Mouse (Mus musculus): ENCODE results near the gene Cebpb. TPM values are rescaled to one million over a fixed set of nuclear protein-coding genes. Genes with fewer than 3 reads are reported as not detected.
A peak's percentile ranks its signal among the peaks of the same experiment; 100 is the strongest.
"Not testable (repeated sequence)": the region's sequence is repeated elsewhere in the genome, so short reads cannot be mapped to it uniquely, and the experiment has no call there.

Gene Cebpb
- 100 to 1,000 TPM in 3 of 4 experiments, 10 to 100 TPM in 1; 91.8 to 623 (median 239) TPM for total RNA-seq (2022)

DNA sequence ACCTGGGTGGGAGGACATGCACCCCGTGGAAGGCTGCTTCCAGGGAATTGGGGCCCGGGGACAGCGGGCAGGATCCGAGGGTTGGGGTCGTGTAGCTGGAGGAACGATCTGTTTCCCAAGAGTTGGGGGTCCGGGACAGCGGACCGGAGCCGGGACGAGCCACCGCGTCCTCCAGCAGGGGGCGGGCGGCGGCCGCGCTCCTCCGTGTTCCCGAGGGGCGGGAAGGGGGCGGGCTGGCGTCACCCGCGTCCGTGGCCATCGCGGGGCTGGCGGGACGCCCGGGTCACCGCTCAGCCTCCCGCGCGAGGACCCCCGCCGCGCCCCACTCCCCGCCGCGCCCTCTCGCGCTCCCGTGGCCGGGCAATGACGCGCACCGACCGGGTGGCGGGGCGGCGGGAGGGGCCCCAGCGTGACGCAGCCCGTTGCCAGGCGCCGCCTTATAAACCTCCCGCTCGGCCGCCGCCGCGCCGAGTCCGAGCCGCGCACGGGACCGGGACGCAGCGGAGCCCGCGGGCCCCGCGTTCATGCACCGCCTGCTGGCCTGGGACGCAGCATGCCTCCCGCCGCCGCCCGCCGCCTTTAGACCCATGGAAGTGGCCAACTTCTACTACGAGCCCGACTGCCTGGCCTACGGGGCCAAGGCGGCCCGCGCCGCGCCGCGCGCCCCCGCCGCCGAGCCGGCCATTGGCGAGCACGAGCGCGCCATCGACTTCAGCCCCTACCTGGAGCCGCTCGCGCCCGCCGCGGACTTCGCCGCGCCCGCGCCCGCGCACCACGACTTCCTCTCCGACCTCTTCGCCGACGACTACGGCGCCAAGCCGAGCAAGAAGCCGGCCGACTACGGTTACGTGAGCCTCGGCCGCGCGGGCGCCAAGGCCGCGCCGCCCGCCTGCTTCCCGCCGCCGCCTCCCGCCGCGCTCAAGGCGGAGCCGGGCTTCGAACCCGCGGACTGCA, at the start of gene Cebpb:
Gene Cebpb (plus strand): TSS at position 418 of the 954 bp plus-strand sequence.
- peak; percentile 86 for DNase-seq

DNA sequence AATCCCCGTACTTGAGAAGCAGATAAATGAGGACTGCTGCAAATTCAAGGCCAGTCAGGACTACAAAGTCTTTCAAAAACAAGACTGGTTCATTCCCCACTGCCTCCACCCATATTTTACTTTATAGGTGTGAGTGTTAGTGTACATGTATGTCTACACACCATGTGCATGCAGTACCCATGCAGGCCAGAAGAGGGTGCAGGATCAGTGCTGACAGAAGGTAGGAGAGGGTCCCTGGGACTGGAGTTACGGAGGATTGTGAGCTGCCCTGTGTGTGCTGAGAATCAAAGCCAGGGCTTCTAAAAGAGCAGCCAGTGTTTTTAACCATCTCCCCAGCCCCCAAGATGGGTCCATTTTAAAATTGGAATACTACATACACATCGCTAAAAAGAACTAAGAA, 48.4 kb upstream of the Cebpb start:
- no peak for DNase-seq

DNA sequence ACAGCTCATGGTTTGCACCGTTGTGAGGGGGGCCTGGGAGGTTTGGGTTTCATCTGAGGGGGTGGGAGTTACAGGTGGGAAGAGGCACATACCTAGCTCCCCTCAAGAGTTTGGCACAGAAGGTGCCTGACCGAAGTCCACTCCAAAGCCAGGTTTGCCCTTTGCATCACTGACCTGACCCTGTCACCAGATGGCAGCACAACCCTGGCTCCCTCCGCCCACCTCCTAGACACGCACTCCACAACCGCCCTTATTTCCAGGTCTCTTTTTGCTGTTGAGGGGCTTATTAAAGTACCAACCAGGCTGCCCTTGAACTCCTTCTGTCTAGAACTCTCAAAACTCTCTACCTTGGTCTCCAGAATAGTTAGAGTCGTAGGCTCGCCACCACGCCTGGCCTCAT, 47.4 kb upstream of the Cebpb start:
- DNase-seq = no peak

DNA sequence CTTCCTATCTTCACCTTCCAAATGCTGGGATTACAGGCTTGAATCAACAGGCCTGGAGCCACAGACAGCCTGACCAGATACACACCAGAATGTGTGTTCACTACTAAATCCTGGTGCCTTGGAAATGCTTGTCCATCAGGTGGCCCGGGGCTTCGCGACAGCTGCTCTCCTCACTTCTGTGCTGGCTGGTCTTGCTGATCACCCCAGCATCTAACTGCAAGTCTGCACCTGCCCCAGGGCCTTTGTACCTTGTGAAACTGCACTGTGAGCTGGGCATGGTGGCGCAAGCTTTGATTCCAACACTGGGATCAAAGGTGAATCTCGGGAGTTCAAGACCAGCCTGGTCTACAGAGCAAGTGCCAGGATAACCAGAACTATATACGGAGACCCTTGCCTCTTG, 46.6 kb upstream of the Cebpb start:
- no peak for DNase-seq

DNA sequence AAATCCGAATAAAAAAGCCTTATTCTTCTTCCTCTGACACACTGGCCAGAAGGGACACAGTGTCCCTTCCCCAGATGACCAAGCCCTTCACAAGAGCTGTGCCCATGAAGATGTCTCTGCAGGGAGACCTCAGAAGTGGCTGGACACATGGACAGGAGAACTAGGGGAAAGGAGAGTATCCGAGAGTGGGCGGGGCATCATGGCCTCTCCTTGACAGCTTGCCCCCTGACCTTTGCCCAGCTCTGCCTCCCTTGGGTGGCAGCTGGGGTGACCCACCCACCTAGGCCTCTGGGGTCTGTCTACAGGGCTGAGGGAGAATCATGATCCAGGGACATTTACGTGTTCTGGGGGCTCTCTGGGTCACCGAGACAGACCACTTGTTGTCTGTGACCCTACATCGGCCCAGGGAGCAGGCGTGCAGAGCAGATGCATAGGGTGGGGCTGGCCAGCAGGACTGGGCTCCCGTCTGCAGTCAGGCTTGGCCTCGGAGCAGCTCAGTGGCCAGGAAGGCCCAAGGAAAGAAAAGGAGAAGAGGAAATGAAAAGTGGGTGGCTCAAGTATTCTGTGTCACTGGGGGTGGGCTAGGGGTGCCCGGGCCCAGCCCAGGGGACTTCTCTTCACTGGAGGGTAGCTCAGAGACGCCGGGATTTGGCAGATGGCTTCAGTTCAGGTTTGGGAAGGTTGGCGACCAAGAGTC, 45.2 kb upstream of the Cebpb start:
- DNase-seq = not testable (repeated sequence)

DNA sequence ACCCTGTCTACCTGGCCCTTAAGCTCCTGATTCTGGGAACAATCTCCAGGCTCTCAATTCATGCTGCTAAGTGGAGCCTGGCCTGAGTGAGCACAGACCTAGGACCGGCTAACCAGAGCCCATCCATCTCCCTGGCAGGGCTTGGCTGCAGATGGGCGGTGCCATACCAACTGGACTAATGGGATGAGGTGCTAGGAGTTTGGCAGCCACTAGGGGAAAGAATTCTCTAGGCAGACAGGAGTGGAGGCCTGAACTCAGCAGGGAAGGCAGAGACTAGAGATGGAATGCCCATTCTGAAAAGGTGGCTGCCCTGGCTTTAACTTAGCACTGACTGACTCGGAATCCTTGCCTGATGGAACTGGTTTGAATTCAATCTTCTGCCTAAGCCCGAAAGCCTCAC, 42.3 kb upstream of the Cebpb start:
- DNase-seq = no peak

DNA sequence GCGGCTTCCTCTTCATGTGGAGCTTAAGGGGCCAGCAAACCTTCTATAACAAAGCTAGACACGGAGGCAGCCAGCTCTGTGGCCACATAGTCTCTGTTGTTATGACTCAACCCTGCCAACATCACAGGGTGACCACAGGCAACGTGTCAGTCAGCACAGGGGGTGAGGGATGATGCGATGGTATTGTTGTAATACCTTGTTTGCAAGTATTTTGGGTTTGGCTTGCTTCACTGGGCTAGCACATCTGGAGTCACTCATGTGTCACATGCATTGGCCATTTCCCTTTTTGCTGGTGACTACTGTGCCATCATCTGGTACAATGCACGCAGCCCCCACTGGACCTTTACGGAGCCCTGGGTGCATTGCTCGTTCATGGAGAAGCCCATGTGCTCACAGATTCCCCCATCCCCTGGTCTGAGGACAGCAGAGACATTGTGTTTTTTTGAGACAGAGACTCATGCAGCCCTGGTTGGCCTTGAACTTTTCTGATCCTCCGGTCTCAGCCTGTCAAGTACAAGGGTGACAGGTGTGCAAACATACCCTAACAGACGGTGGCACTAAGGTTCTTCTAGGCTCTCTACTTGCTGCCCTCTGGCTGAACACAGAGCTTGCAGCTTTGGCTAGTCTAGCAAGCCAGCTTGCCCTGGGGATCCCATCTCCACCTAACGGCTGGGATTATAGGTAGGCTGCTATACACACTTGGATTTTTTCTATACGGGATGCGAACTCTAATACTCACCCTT, 39.3 kb upstream of the Cebpb start:
- DNase-seq = no peak

DNA sequence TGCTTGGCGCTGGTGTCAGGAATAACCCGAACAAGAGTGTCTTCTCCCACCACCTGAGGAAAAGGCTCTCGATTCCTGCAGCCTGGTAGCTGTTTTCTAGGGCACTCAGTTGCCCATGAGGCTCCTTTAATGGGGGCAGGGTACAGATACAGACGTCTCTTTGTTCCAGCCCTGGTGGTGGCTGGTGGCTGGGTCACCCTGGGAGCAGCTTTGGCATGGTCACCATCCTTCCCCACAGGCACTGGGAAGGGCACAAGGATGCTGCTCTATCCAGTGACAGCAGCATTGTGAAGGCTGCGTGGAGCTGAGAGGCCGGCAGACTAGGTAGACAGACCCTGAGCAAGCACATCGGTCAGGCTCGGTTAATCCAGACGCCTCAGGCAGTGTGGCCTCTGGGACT, 37.1 kb upstream of the Cebpb start:
- no peak for DNase-seq

DNA sequence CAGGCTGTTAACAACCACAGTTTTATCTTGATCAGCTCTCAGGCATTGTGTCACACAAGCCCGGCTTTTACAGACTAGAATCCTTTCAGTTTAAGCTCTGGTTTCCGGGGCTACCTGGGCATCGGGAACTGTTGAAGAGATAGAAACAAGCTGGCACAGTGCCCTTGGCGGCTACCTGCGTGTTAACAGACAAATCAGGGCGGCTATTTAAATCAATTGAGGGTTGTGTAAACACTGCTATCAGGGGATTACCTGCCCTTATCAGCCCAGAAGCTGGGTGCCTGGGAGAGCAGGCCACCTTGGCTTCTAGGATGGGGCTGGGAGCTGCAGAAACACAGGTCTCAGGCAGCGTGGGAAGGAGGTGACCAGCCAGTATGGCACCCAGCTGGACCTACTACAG, 36.0 kb upstream of the Cebpb start:
- DNase-seq = no peak

DNA sequence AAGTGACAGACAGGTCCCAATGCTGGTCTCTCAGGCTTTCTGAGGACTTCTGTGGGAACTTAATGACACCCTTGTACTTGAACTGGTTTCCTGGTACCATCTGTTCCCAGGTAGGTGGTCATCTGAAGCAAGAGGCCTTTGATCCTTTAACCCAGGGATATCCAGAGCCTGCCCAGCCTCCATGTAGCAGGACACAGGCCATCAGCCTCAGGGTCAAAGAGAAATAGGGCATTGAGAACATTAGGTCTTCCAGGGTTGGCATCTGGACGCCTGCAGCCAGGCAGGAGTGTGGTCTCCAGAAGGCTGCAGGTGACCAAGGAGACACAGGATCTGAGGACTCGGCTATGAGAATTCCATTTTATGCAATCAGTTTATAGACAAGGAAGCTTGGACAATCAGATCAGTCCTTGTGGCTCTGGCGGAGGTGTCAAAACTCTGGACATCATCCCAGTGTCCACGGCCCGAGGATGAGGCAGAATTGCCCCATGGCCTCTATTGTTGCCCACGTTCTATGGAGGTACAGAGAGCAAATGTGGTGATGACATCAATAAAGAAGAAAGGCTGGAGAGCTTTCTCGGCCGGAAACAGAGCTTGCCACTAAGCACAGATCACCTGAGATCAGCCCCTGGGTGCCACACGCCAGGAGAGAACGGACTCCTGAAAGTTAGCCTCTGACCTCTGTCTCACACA, 33.7 kb upstream of the Cebpb start:
- DNase-seq = no peak

DNA sequence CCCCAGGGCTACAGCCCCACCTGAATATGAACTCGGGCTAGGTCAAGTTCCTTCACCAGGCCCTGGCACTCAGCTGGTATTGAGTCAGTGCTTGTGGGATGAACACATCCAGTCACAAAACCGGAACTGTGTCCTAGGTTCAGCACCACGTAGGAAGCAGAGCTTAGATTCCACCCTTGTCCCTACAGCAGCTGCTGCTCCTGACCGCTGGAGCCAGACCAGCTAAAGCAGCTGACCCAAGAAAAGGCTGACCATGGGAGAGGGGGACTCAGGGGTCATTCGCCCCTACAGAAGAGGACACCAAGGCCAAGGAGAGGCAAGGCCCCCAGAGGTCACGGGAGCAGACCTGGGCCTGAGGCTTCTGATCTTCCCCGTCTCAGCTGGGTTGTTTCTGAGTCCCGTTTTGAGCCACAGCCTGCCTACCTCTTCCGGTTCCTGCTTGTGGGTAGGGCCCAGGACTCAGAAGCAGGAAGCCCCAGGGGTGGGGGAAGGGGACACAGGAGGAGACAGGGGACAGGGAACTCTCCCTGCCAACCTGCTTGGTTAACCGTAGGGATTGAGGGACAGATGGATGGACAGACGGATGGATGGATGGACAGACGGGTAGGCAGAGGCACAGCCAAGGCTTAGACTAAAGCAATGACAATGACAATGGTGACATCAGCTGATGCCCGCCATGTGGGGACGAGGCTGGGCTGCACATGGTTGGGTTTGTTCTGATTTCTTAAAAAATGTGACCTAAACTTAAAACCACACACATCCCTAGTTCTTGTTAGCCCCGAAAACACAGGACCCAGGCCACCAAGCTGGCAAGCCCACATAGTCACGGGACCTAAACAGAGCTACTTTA, 31.9 kb upstream of the Cebpb start:
- DNase-seq = no peak

DNA sequence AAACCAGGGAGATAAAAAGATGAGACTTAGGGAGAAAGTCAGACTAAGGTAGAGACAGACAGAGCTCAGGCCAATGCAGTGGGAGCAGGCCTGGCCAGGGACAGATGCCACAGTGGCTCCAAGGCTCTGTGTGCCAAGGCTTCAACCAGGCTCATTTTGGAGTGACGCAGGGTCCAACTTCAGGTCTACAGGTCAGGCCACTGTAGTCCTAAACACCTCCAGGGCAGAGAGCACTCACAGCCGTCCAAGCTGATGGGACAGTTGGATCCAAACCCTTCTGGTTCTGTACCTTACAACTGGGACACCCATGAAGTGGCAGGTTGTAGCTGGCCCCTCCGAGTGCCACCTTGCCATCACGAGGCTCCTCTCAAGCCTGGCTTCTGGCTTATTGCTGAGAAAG, 30.7 kb upstream of the Cebpb start:
- DNase-seq = no peak

DNA sequence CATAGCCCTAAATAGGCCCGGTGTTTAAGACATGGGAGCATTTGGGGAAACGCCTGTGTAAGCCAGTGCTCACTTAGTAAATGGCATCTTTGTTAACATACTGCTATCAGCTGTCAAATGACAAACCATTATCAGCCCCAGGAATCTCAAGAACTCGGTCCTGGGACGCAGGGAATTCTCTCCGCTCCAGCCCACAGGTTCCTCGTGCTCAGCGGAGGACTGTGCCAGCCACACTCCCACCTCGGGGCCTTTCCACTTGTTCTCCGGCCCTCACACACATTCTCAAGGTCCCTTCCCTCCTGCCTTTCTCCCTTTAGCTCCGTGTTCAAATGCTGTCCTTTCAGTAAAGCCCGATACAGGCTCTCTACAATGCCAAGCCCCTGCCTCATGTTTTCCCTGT, 30.0 kb upstream of the Cebpb start:
- DNase-seq = no peak

DNA sequence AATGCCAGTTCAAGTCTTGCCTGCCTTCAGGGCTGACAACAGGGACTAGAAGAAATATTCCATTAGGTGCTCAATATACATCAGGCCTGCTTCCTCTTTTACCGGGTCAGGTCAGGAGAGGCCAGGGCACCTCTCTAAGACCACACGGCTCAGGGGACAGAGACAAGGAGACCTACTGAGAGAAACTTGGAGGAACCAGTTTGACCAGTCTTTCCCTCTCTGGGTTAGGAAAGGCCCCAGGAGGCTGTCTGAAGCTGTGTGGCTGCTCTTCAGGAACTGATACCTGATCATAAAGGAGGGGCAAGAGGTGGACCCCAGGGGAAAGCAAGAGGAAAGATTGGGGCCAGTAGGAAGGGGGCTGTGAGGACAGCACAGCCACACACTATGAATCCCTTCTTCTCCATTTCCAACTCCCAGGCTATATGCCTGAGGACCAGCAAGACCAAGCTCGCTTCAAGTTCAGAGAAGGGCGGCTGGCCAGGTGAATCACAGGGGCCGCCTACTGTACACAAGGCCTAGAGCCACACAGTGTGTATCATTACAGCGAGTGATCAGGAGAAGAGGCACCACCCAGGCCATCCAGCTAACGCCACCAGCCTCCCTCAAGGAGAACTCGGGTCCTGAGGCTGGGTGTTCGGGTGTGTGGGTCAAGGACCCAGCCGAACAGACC, 29.4 kb upstream of the Cebpb start:
- no peak for DNase-seq

DNA sequence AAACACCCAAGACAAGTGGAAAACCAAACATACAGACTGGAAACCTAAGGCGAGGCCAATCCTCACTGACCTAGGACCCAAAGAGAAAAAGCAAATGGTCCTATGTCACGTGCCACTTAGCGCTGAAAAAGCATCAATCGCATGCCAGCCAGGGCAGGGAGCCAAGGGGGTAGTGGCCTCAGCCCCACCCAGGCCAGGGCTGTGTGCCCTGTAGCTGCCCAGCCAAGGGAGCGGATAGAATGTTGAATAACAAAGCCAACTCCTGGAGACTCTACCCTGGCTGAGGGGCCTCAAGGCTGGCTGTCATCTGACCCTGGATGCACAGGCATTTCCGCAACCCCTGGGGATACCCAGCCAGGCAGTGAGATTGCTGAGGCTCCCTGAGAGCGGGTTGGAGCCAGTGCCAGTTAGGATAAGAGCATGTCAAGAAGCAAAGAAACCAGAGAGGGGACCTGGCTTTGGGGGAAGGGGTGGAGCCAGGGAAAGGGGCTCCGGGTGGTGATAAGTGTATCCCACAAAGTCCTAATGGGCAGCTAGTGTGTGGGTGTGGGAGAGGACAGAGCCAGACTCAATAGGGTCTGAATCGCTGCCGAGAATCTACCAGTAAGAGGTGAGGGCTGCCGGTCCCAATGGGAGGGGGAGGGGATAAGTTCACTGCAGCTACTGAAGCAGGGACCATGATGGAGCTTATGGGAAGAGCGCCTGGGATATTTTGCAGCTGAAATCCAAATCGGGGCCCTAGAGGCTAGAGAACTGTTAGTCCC, 28.7 kb upstream of the Cebpb start:
- DNase-seq = no peak

DNA sequence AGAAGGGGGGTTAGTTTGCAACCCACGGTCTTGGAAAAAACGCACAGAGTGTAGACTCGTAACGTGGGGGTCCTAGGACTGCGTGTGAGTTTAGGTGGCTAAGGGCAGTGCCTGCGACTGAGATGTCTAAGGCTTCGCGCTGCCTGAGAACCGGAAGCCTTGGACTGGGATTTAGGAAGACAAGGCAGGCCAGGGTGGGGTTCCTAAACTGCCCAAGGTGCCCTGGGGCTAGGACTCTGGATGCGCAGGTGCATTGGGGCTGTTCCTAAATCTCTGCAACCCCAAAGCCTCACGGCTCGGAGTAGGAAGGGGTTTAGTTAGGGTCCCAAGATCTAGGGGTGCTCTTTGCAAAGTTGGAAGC, 28.1 kb upstream of the Cebpb start:
- DNase-seq = no peak

DNA sequence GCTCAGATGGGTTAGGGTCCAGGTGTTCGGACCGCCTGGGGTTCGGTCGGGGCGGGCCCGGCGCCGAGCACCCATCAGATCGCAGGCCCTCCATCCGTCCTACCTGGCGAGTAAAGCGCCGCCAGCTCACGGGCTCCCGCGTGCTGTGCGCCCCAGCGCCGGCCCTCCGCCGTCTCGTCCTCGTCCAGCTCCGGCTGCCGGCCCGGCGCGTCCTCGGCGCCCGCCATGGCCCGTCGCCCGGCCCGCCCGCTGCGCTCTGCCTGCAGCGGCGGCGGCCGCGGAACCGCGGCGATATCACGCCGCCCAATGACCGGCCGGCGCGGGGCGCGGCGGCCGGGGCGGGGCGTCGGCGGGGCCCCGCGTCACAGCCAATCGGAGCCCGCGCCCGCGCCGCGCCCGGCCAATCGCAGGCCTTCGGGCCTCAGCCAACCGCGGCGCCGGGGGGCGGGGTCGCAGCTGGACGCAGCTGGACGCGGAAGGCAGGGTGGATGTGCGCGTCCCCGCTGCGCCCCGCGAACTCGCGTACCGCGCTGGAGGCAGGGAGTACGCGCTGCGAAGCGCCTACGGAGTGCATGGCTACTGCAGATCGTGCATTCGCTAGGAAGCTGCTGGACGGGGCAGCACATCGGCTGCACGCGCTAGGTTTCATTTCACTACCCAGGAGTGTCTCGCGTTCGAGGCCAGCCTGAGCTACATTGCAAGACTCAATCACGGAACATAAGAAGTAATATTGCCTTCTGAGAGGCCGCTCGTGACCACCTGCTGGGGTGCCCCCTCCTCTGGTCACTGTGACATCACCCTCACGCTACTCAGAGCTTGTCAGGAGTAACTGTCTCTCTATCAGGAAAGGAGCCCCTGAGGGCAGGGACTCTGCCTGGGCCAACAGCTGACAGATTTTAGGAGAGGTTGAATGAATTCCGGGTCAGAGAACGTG, 27.2 kb upstream of the Cebpb start, which contains the start of gene Gm20431:
Gene Gm20431 (minus strand): TSS at position 227 of the 934 bp plus-strand sequence.
- DNase-seq = peak; percentile 89

DNA sequence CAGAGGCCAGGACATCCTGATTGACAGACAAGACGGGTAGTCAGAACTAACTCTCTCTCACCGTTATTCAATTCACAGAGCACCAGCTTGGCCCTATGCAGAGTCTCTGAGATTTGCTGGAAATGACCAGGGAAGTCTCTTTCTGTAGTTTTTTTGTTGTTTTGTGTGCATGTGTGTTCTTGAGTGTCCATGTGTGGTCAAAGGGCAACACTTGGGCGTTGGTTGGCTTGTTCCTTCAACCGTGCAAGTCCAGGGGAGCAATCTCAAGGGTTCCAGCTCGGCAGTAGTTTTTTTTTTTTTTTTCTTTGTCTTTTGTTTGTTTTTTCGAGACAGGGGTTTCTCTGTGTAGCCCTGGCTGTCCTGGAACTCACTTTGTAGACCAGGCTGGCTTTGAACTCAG, 26.0 kb upstream of the Cebpb start:
- DNase-seq = no peak

Measured in adrenal gland, adult 8-10 months (tissue).